Mouse (Mus musculus) megakaryocyte, embryonic 14.5 days (primary cell): Measurements from ENCODE around the gene Lfng.

Experiments
- FLI1 ChIP-seq: IDR thresholded peaks from 2 replicates; pipeline ENCODE4 v1.6.1; 2012; ENCODE audit warnings: low read length, inconsistent platforms, mixed read lengths
- GATA1 ChIP-seq: IDR thresholded peaks from 3 replicates; pipeline ENCODE4 v1.6.1; 2012; ENCODE audit warnings: mixed read lengths, low read length, inconsistent platforms, borderline replicate concordance

DNA sequence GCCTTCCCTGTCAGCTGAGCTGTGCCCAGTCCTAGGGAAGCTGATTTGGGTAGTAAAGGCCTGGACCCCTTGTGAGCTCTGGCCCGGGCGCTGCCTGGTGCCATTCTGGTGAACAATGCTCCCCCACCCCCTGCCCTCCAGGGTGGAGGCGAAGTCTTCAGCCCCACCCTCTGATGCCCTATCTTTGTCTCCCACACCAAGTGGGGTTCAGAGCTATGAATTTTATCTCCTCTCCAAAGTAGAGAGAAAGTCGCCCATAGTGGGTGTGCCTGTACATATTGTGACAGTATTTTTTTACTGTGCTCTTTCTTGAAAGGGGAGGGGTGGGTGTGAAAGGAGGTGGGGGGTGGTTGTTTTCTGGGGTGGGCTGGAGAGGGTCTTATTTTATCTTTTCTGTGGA, 7.7 kb downstream of the Lfng start:
- TF ChIP-seq GATA1 (no peak), FLI1 (no peak)
